Mouse (Mus musculus): ENCODE measurements around the gene Olfr164. TPM values are rescaled to one million over a fixed set of nuclear protein-coding genes. Genes with fewer than 3 reads are reported as not detected.

Gene Olfr164
- polyA plus RNA-seq (2011; ENCODE audit: insufficient read depth, insufficient read length, low replicate concordance, missing spikeins), result not detected in 2 replicates

DNA sequence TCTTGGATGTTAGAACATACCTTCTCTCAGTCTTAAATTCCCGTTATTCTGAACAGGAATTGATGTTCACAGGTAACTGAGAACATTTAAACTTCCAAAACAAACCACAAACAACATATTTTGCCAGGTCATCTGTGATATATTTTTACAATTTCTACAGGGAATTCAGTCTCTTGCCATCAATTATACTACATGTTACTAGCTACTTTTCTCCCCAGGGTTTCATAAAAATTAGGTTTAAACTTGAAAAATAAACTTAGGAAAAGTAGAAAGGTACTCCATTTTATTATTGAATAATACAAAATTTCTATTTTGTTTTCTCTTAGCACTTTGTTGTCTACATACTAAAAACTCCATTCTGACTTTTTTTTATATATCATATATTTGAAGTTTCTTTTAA is at the start of gene Olfr164:
Gene Olfr164, minus strand, starts transcription at position 101 of the 400 bp plus-strand sequence.
- WGBS, result 29% methylated on average over 1 of the region's 1 CpGs
- TF ChIP-seq CTCF (IDR thresholded peaks at IDR 0.05; ENCODE audit: control insufficient read depth, insufficient read depth, low read length) (no peak), POLR2A (IDR thresholded peaks at IDR 0.05; ENCODE audit: borderline replicate concordance, control insufficient read depth, low read depth, low read length) (no peak)
- no peaks in the 10 kb centered on the region for H3K4me1 ChIP-seq (ENCODE audit: control insufficient read depth, insufficient read depth, low read length)
- H3K4me3 ChIP-seq (replicated peaks; ENCODE audit: control insufficient read depth, low read depth, low read length), result no peak within 1 kb of the TSS
- H3K27ac ChIP-seq (ENCODE audit: control insufficient read depth, insufficient read depth, low read depth, low read length, poor library complexity), result no peak within 1 kb of the TSS

DNA sequence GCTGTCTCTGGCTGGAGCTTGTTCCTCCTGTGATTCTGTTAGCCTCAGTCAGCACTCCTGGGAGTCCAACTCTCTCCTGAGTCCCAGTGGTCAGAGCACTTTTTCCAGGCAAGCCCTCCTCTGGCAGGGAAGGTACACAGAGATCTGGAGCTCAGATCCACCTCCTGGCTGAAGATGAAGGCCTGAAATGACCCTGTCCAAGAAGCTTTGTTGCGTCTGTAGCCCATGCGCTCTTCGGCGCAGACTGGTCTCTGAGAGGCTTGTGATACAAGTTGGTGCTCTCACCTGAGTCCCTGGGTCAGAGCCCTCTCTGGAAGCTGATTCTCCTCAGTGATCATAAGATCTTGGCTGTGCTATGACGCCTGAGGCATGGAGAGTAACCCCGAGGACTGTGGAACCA is 35.2 kb upstream of the Olfr164 start:
- Histone ChIP-seq H3K4me1 (ENCODE audit: control insufficient read depth, insufficient read depth, low read length) (no peaks in the 10 kb centered on the region), H3K27ac (ENCODE audit: control insufficient read depth, insufficient read depth, low read depth, low read length, poor library complexity) (no peak overlapping the region), H3K4me3 (replicated peaks; ENCODE audit: control insufficient read depth, low read depth, low read length) (no peak overlapping the region)
- 86% methylated on average over 6 of the region's 6 CpGs for WGBS
- no peak for TF ChIP-seq CTCF (IDR thresholded peaks at IDR 0.05; ENCODE audit: control insufficient read depth, insufficient read depth, low read length)
- no peak for TF ChIP-seq POLR2A (IDR thresholded peaks at IDR 0.05; ENCODE audit: borderline replicate concordance, control insufficient read depth, low read depth, low read length)

DNA sequence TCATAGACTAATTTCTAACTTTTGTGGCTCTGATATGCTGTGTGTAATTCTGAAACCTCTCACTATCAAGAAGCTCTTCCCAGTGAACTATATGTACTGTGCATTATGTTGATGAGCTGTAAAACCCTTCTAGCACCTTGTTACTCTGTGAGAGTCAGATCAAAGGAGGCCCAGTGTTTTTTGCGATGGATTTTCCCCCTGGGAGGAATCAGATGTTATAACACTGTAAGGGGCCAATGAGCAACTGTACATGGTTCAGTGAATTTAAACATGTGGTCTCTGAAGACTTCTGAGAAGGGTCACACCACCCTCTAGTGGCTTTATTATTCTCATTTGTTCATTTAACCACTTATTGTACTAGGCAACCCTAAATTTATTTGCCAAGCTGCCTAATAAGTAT is 50.6 kb downstream of the Olfr164 start:
- Histone ChIP-seq H3K4me1 (ENCODE audit: control insufficient read depth, insufficient read depth, low read length) (no peaks in the 10 kb centered on the region), H3K27ac (ENCODE audit: control insufficient read depth, insufficient read depth, low read depth, low read length, poor library complexity) (no peak overlapping the region), H3K4me3 (replicated peaks; ENCODE audit: control insufficient read depth, low read depth, low read length) (no peak overlapping the region)
- WGBS, result 19% methylated on average over 1 of the region's 1 CpGs
- TF ChIP-seq CTCF (IDR thresholded peaks at IDR 0.05; ENCODE audit: control insufficient read depth, insufficient read depth, low read length), result no peak
- TF ChIP-seq POLR2A (IDR thresholded peaks at IDR 0.05; ENCODE audit: borderline replicate concordance, control insufficient read depth, low read depth, low read length), result no peak

DNA sequence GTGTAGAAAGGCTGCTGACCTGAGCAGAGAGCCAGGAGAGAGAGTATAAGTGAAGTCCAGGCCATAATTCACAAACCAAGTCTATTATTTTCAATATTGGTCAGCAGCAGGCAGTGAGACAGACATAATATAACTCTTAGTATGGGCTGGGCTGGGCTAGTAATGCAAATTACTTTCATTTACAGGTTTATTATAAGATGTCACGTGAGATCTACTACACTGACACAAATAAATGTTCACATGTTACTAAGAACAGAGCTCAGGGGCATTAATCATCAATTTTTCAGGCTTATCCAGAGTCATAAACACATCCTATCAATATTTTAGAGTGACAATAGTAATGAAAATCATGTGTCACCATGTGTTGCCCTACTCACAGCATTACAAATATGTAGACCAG is 53.1 kb downstream of the Olfr164 start:
- 33% methylated on average over 1 of the region's 1 CpGs for WGBS
- H3K4me3 ChIP-seq (replicated peaks; ENCODE audit: control insufficient read depth, low read depth, low read length), result no peak overlapping the region
- H3K4me1 ChIP-seq (ENCODE audit: control insufficient read depth, insufficient read depth, low read length), result no peaks in the 10 kb centered on the region
- no peak overlapping the region for H3K27ac ChIP-seq (ENCODE audit: control insufficient read depth, insufficient read depth, low read depth, low read length, poor library complexity)
- TF ChIP-seq CTCF (IDR thresholded peaks at IDR 0.05; ENCODE audit: control insufficient read depth, insufficient read depth, low read length) (no peak), POLR2A (IDR thresholded peaks at IDR 0.05; ENCODE audit: borderline replicate concordance, control insufficient read depth, low read depth, low read length) (no peak)

DNA sequence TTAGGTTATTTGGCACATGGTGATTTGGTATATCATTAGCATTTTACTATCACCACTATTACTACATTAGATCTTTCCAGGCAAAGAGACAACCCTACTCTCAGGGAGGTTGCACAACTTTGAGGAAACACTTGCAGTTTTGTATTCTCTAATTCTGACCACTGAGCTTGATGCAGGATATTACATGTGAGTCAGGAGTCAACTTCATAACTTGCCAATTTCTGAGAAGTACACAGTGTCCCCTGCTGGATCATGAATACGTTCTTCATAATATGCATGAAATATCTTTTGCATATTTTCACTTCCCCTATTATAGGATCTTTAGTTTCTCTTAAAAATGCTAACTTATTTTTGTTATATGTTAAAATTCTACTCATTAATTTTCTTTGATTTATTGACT is 68.0 kb downstream of the Olfr164 start:
- Histone ChIP-seq H3K4me1 (ENCODE audit: control insufficient read depth, insufficient read depth, low read length) (no peaks in the 10 kb centered on the region; the same call in 1 of the 2 replicates), H3K4me3 (replicated peaks; ENCODE audit: control insufficient read depth, low read depth, low read length) (no peak overlapping the region), H3K27ac (ENCODE audit: control insufficient read depth, insufficient read depth, low read depth, low read length, poor library complexity) (no peak overlapping the region; the same call in 1 of the 2 replicates)
- TF ChIP-seq POLR2A (IDR thresholded peaks at IDR 0.05; ENCODE audit: borderline replicate concordance, control insufficient read depth, low read depth, low read length), result no peak
- 0 out of 2 replicates have a peak, but pooled peaks have one; percentile 14 for TF ChIP-seq CTCF (IDR thresholded peaks at IDR 0.05; ENCODE audit: control insufficient read depth, insufficient read depth, low read length)
- WGBS, result 40% methylated on average over 1 of the region's 1 CpGs

DNA sequence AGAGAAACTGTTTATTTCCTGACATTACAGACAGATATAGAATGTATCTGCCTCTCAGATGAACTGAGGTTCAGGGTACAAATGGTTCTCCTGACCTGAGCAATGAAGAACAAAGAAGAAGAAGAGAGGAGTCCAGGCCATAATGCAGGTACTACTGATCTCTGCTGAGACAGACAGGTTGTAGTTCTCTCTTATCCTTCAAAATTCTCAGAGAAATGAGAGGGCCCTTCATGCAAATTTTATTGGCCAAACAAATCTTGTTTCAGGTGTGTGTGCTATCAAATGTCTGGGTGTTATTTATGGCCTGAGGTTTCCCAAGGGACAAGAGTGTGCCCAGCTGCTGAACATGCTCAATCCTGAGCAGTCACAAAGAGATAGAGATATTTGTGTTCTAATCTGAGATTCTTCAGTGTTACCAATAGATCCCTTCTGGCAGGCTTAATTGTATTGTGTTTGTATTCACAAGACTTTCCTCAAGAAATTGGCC is 72.3 kb downstream of the Olfr164 start:
- Histone ChIP-seq H3K4me1 (ENCODE audit: control insufficient read depth, insufficient read depth, low read length) (no peaks in the 10 kb centered on the region; the same call in 1 of the 2 replicates), H3K4me3 (replicated peaks; ENCODE audit: control insufficient read depth, low read depth, low read length) (peak overlapping the region; percentile 44), H3K27ac (ENCODE audit: control insufficient read depth, insufficient read depth, low read depth, low read length, poor library complexity) (peak overlapping the region; percentile 88; the same call in 1 of the 2 replicates)
- peak; percentile 20; the same call in 1 of the 2 replicates for TF ChIP-seq POLR2A (IDR thresholded peaks at IDR 0.05; ENCODE audit: borderline replicate concordance, control insufficient read depth, low read depth, low read length)
- no peak for TF ChIP-seq CTCF (IDR thresholded peaks at IDR 0.05; ENCODE audit: control insufficient read depth, insufficient read depth, low read length)

DNA sequence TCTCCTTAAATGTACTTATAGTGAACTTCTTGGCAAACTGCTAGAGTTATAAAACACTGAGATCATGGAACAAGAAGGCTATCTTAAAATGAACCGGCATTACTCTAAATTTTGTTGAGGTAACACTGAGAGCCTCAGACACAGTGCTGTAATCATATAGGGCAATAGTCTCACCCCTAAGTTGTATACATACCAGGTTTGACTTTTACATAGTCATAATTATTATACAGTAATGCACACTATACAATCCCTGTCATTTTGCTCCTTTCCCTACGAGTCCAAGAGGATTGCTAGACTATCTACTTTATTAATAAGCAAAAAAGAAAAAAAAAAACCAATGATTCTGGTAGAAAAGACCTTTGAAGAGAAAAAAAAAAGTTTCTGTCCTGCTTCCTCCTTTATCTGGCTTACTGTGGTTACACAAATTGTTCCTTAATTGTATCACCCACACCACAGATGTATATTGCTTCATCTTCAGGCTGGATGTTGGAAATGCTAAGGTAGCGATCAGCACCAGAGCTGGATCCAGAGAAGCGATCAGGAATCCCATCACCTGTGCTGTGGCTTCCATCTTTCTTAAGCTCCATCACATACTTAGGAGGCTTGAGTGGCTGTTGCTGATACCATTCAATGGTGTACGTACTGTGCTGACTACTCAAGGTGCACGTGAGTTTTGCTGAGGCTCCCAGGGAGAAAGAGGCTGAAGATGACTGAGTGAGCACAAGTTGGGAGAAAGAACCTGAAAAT is 72.9 kb downstream of the Olfr164 start:
- H3K4me3 ChIP-seq (replicated peaks; ENCODE audit: control insufficient read depth, low read depth, low read length), result peak overlapping the region; percentile 44
- peak overlapping the region; percentile 88 for H3K27ac ChIP-seq (ENCODE audit: control insufficient read depth, insufficient read depth, low read depth, low read length, poor library complexity)
- 62% methylated on average over 6 of the region's 6 CpGs for WGBS
- TF ChIP-seq CTCF (IDR thresholded peaks at IDR 0.05; ENCODE audit: control insufficient read depth, insufficient read depth, low read length) (no peak), POLR2A (IDR thresholded peaks at IDR 0.05; ENCODE audit: borderline replicate concordance, control insufficient read depth, low read depth, low read length) (no peak)
- no peaks in the 10 kb centered on the region for H3K4me1 ChIP-seq (ENCODE audit: control insufficient read depth, insufficient read depth, low read length)

DNA sequence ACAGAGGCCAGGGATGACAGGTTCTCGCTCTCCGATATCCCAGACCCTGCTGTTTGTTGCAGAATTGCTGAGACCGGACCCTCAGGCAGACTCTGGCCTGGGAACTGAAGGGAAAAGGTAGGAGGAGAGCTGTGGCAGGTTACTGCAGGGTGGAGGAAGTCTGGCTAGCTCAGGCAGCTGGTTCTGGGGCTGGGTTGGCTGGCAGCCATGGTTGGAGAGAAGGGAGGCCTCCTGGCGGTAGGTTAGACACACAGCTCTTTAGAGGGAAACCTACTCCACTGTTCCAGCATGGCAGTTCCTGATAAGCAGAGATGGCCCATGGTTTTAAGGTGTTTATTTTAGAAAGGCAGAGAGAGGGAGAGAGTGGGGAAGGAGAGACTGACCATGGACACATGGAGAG is 77.1 kb downstream of the Olfr164 start:
- no peaks in the 10 kb centered on the region for H3K4me1 ChIP-seq (ENCODE audit: control insufficient read depth, insufficient read depth, low read length)
- no peak overlapping the region for H3K4me3 ChIP-seq (replicated peaks; ENCODE audit: control insufficient read depth, low read depth, low read length)
- whole genome bisulfite sequencing, result 75% methylated on average over 4 of the region's 4 CpGs
- H3K27ac ChIP-seq (ENCODE audit: control insufficient read depth, insufficient read depth, low read depth, low read length, poor library complexity), result peak overlapping the region; percentile 18
- TF ChIP-seq POLR2A (IDR thresholded peaks at IDR 0.05; ENCODE audit: borderline replicate concordance, control insufficient read depth, low read depth, low read length), result no peak
- TF ChIP-seq CTCF (IDR thresholded peaks at IDR 0.05; ENCODE audit: control insufficient read depth, insufficient read depth, low read length), result no peak

Other genes with a start within 250 kb of the Olfr164 start
- not detected in 2 replicates for gene Olfr165, start 109.1 kb upstream of the Olfr164 start, polyA plus RNA-seq (2011; ENCODE audit: insufficient read depth, insufficient read length, low replicate concordance, missing spikeins)
- not detected in 2 replicates for gene Olfr166, start 169.6 kb upstream of the Olfr164 start, polyA plus RNA-seq (2011; ENCODE audit: insufficient read depth, insufficient read length, low replicate concordance, missing spikeins)
- 0.20 TPM in 1 of 2 replicates, not detected in the other for gene Olfr167, start 208.2 kb upstream of the Olfr164 start, polyA plus RNA-seq (2011; ENCODE audit: insufficient read depth, insufficient read length, low replicate concordance, missing spikeins)
- gene Olfr168, start 221.5 kb upstream of the Olfr164 start, polyA plus RNA-seq (2011; ENCODE audit: insufficient read depth, insufficient read length, low replicate concordance, missing spikeins), result not detected in 2 replicates

All from bone marrow, adult 2 months (tissue).